Mouse (Mus musculus) lung, postnatal 4 days (tissue): ENCODE data around the gene Rsph6a.

Source experiments
- DNase-seq, 2 experiments: peaks; one replicate each; pipeline ENCODE4 v3.0.0; 2021

Gene Rsph6a

GRCm38 (mm10) chr7:19082171-19082570 is 27.7 kb downstream of the Rsph6a start:
- peak in 1 of 2 experiments; percentile 4 for DNase-seq

- peak; percentile 39 to 76 for DNase-seq
Measured at GRCm38 (mm10) chr7:19083096-19083495, 28.6 kb downstream of the Rsph6a start.

- DNase-seq, result peak; percentile 25 to 59
Measured at GRCm38 (mm10) chr7:19083701-19084100, 29.2 kb downstream of the Rsph6a start, which contains the start of gene Dmpk. TSS of gene Dmpk (plus strand) at chr7:19083849.

- DNase-seq, result peak; percentile 29 to 48
Measured at GRCm38 (mm10) chr7:19084277-19084771, 29.8 kb downstream of the Rsph6a start.

- DNase-seq, result no peak
Measured at GRCm38 (mm10) chr7:19084921-19085473, 30.5 kb downstream of the Rsph6a start.

- no peak for DNase-seq
Measured at GRCm38 (mm10) chr7:19085495-19085894, 31.0 kb downstream of the Rsph6a start.

- peak; percentile 69 to 70 for DNase-seq
Measured at GRCm38 (mm10) chr7:19086042-19086441, 31.6 kb downstream of the Rsph6a start.

- DNase-seq, result no peak
Measured at GRCm38 (mm10) chr7:19086760-19087159, 32.3 kb downstream of the Rsph6a start.

GRCm38 (mm10) chr7:19088813-19089212 is 34.3 kb downstream of the Rsph6a start:
- DNase-seq, result peak; percentile 69 to 74

GRCm38 (mm10) chr7:19091913-19092312 is 37.4 kb downstream of the Rsph6a start:
- peak in 1 of 2 experiments; percentile 4 for DNase-seq

GRCm38 (mm10) chr7:19092381-19093173 is 38.1 kb downstream of the Rsph6a start:
- DNase-seq, result peak; percentile 55 to 79

GRCm38 (mm10) chr7:19093174-19093521 is 38.7 kb downstream of the Rsph6a start:
- DNase-seq, result peak; percentile 92 to 93

- DNase-seq, result peak; percentile 97 to 99
Measured at GRCm38 (mm10) chr7:19093537-19094385, 39.3 kb downstream of the Rsph6a start.

- peak; percentile 63 to 77 for DNase-seq
Measured at GRCm38 (mm10) chr7:19094471-19094825, 40.0 kb downstream of the Rsph6a start, which contains the start of gene Six5. TSS of gene Six5 (plus strand) at chr7:19094594.

GRCm38 (mm10) chr7:19094826-19095750 is 40.6 kb downstream of the Rsph6a start:
- peak; percentile 71 to 81 for DNase-seq

- peak; percentile 76 to 87 for DNase-seq
Measured at GRCm38 (mm10) chr7:19095751-19096110, 41.2 kb downstream of the Rsph6a start.

- DNase-seq, result peak in 1 of 2 experiments; percentile 5
Measured at GRCm38 (mm10) chr7:19096421-19096976, 42.0 kb downstream of the Rsph6a start.

- DNase-seq, result peak in 1 of 2 experiments; percentile 3
Measured at GRCm38 (mm10) chr7:19097217-19097616, 42.7 kb downstream of the Rsph6a start.

- DNase-seq, result peak in 1 of 2 experiments; percentile 3
Measured at GRCm38 (mm10) chr7:19097863-19098262, 43.4 kb downstream of the Rsph6a start.

GRCm38 (mm10) chr7:19098811-19099210 is 44.3 kb downstream of the Rsph6a start:
- DNase-seq, result no peak

GRCm38 (mm10) chr7:19100290-19100689 is 45.8 kb downstream of the Rsph6a start:
- DNase-seq, result no peak

- no peak for DNase-seq
Measured at GRCm38 (mm10) chr7:19103741-19104140, 49.3 kb downstream of the Rsph6a start.
